ENCODE assay signal across 16 mouse cellular contexts in the genomic region with DNA sequence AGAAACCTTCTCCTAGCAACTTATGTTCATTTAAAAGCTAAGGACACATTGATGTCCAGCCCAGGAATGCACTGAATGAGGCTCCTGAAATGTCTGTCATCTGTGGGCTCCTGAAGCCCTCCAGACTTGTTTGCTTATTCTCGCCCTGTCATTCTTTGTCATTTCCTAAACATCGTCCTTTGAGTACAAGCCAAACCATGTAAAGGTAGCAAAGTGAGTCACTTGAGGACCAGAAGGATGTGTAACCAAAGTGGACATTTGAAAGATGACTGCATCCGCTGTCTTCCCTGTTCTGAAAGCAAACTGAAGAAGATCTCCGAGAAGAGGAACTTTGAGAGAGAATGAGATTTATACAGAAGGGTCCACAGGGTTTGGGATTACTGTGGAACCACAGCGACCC.
DNase-seq lines count a peak whose midpoint lies in the region; ATAC-seq lines count a peak whose summit lies in the region.
"Had no signal": no experiment of that assay in that cellular context is flagged by ENCODE, and none has a peak within 500 bp of the region (broad histone marks: within the 10 kb centered on the region; RNA-seq: fewer than 3 reads in every experiment).

No protein-coding gene starts in this region.

- peaks cover 16% of the 10 kb centered on the region for H3K4me1 ChIP-seq in heart, embryonic 15.5 days (replicated peaks)
- peaks cover 25% of the 10 kb centered on the region for H3K4me1 ChIP-seq in lung, embryonic 15.5 days
- H3K4me1 ChIP-seq in hindbrain, embryonic 10.5 days (replicated peaks) = peaks cover 25% of the 10 kb centered on the region

- DNase-seq in heart, adult 11 months = peak; percentile 46
- DNase-seq in heart, postnatal 4 days = no peak
- no peak for DNase-seq in heart, postnatal 10 days
- DNase-seq in lung, postnatal 36 days = no peak
- no peak for DNase-seq in hindbrain, embryonic 10.5 days (ENCODE audit: low spot score)
- DNase-seq: cerebellum, adult 11-12 months; cerebellum, adult 9-10 months had no signal

- no peaks in the 10 kb centered on the region for H3K36me3 ChIP-seq in heart, embryonic 15.5 days
- no peaks in the 10 kb centered on the region for H3K36me3 ChIP-seq in lung, embryonic 15.5 days
- no peaks in the 10 kb centered on the region for H3K36me3 ChIP-seq in hindbrain, embryonic 10.5 days
- H3K36me3 ChIP-seq: embryonic facial prominence, embryonic 12.5 days; forebrain, embryonic 15.5 days; hindbrain, embryonic 15.5 days had no signal

- H3K9ac ChIP-seq in heart, embryonic 15.5 days = no peak overlapping the region
- no peak overlapping the region for H3K9ac ChIP-seq in lung, embryonic 15.5 days
- H3K9ac ChIP-seq: embryonic facial prominence, embryonic 12.5 days; forebrain, embryonic 15.5 days; hindbrain, embryonic 15.5 days had no signal

- peaks cover 3% of the 10 kb centered on the region; the same call in 1 of the 2 replicates for H3K27me3 ChIP-seq in heart, embryonic 15.5 days
- H3K27me3 ChIP-seq in lung, embryonic 15.5 days = peaks cover 5% of the 10 kb centered on the region; the same call in 1 of the 2 replicates
- H3K27me3 ChIP-seq in hindbrain, embryonic 10.5 days (ENCODE audit: insufficient read depth, poor library complexity, severe bottlenecking) = no peaks in the 10 kb centered on the region
- H3K27me3 ChIP-seq: CH12.LX; embryonic facial prominence, embryonic 12.5 days; forebrain, embryonic 15.5 days; hindbrain, embryonic 15.5 days; Patski had no signal

- no peaks in the 10 kb centered on the region for H3K9me3 ChIP-seq in heart, embryonic 15.5 days (replicated peaks)
- no peaks in the 10 kb centered on the region for H3K9me3 ChIP-seq in lung, embryonic 15.5 days
- H3K9me3 ChIP-seq in hindbrain, embryonic 10.5 days = no peaks in the 10 kb centered on the region
- H3K9me3 ChIP-seq: embryonic facial prominence, embryonic 12.5 days; forebrain, embryonic 15.5 days; hindbrain, embryonic 15.5 days had no signal

- H3K4me2 ChIP-seq in heart, embryonic 15.5 days = 0 out of 2 replicates have a peak overlapping the region, but pooled peaks have one; percentile 46
- 0 out of 2 replicates have a peak overlapping the region, but pooled peaks have one; percentile 23 for H3K4me2 ChIP-seq in lung, embryonic 15.5 days
- H3K4me2 ChIP-seq: embryonic facial prominence, embryonic 12.5 days; forebrain, embryonic 15.5 days; hindbrain, embryonic 15.5 days had no signal

- H3K4me3 ChIP-seq in heart, embryonic 15.5 days = no peak overlapping the region
- no peak overlapping the region for H3K4me3 ChIP-seq in lung, embryonic 15.5 days
- H3K4me3 ChIP-seq in hindbrain, embryonic 10.5 days = no peak overlapping the region
- H3K4me3 ChIP-seq: embryonic facial prominence, embryonic 12.5 days; forebrain, embryonic 15.5 days; heart, adult 2 months; hindbrain, embryonic 15.5 days had no signal

- 79% methylated on average over 5 of the region's 5 CpGs for WGBS in heart, embryonic 15.5 days
- whole genome bisulfite sequencing in lung, embryonic 15.5 days = 61% methylated on average over 5 of the region's 5 CpGs
- WGBS in hindbrain, embryonic 10.5 days = 92% methylated on average over 5 of the region's 5 CpGs

- H3K27ac ChIP-seq in heart, embryonic 15.5 days = no peak overlapping the region
- no peak overlapping the region for H3K27ac ChIP-seq in lung, embryonic 15.5 days
- H3K27ac ChIP-seq in hindbrain, embryonic 10.5 days = no peak overlapping the region
- H3K27ac ChIP-seq: embryonic facial prominence, embryonic 12.5 days; forebrain, embryonic 15.5 days; heart, adult 2 months; hindbrain, embryonic 15.5 days had no signal

- intact Hi-C loops in heart, postnatal 10 days (cut with DNase I) = no loop called here

- no peak for ATAC-seq in heart, embryonic 15.5 days (replicated peaks; ENCODE audit: insufficient number of reproducible peaks, insufficient read depth, low FRiP score, low read depth)
- ATAC-seq in lung, embryonic 15.5 days (ENCODE audit: borderline replicate concordance, extremely low read depth, low FRiP score, low TSS enrichment) = no peak
- ATAC-seq: activated CD4-positive, CD25-positive, alpha-beta regulatory T cell, adult 4 months; Patski had no signal
